Mouse (Mus musculus) hindbrain, embryonic 11.5 days (tissue): ENCODE data around the gene Elp5. TPM values are rescaled to one million over a fixed set of nuclear protein-coding genes. Genes with fewer than 3 reads are reported as not detected.
"Not testable (repeated sequence)": the region's sequence is repeated elsewhere in the genome, so short reads cannot be mapped to it uniquely, and the experiment has no call there.

Source experiments
- ATAC-seq: fragments of 200-750 bp; cut with Nextera tagmentation; 2 replicates; pipeline ENCODE4 v1.8.0; 2017; ENCODE audit warnings: mild to moderate bottlenecking, moderate TSS enrichment, moderate library complexity; ENCODE audit not compliant: low FRiP score
- DNase-seq: peaks from one replicate; pipeline ENCODE4 v3.0.0-alpha.2; 2015; ENCODE audit warnings: low spot score
- H3K27ac ChIP-seq: fragments of 300-500 bp; sonication (generic); 2 replicates; pipeline ENCODE4 v1.5.1; 2014; ENCODE audit warnings: mild to moderate bottlenecking, low read depth, low read length
- H3K27me3 ChIP-seq: fragments of 300-500 bp; sonication (generic); 2 replicates; pipeline ENCODE4 v1.6.1; 2014; ENCODE audit warnings: mild to moderate bottlenecking, low read length, moderate library complexity, mixed read lengths; ENCODE audit not compliant: control insufficient read depth, insufficient read depth
- H3K36me3 ChIP-seq: fragments of 300-500 bp; sonication (generic); 2 replicates; pipeline ENCODE4 v1.6.1; 2014; ENCODE audit warnings: mild to moderate bottlenecking, low read length, moderate library complexity, mixed read lengths; ENCODE audit not compliant: control insufficient read depth, insufficient read depth
- H3K4me1 ChIP-seq: fragments of 300-500 bp; sonication (generic); replicated peaks from 2 replicates; pipeline ENCODE4 v1.6.1; 2014; ENCODE audit warnings: low read length, mixed read lengths; ENCODE audit not compliant: control insufficient read depth, insufficient read depth
- H3K4me2 ChIP-seq: fragments of 300-500 bp; sonication (generic); replicated peaks from 2 replicates; pipeline ENCODE4 v1.6.1; 2014; ENCODE audit warnings: mild to moderate bottlenecking, low read depth, low read length
- H3K4me3 ChIP-seq: fragments of 300-500 bp; sonication (generic); 2 replicates; pipeline ENCODE4 v1.5.1; 2014; ENCODE audit warnings: low read depth, low read length
- H3K9ac ChIP-seq: fragments of 300-500 bp; sonication (generic); 2 replicates; pipeline ENCODE4 v1.6.1; 2014; ENCODE audit warnings: low read depth, low read length
- H3K9me3 ChIP-seq: fragments of 300-500 bp; sonication (generic); 2 replicates; pipeline ENCODE4 v1.6.1; 2016; ENCODE audit warnings: low read length; ENCODE audit not compliant: control insufficient read depth
- WGBS: fragments of 180-500 bp; shearing (Covaris S2); extraction: QIAGEN DNeasy Blood & Tissue Kit; methylation state at CpG from one replicate; pipeline ENCODE4 v1.1.7; 2014; 5-methylcytosine and 5-hydroxymethylcytosine counted together
- polyA plus RNA-seq: library from polyadenylated mRNA; unstranded; fragments of >200 nt; fragmentation: Nextera tagmentation; extraction: Ambion mirVana; gene quantifications from 2 replicates; pipeline ENCODE4 v1.2.1, GENCODE M21; 2014

The Elp5 gene
- polyA plus RNA-seq, 1 experiment from 2014 or later = 154 TPM

DNA sequence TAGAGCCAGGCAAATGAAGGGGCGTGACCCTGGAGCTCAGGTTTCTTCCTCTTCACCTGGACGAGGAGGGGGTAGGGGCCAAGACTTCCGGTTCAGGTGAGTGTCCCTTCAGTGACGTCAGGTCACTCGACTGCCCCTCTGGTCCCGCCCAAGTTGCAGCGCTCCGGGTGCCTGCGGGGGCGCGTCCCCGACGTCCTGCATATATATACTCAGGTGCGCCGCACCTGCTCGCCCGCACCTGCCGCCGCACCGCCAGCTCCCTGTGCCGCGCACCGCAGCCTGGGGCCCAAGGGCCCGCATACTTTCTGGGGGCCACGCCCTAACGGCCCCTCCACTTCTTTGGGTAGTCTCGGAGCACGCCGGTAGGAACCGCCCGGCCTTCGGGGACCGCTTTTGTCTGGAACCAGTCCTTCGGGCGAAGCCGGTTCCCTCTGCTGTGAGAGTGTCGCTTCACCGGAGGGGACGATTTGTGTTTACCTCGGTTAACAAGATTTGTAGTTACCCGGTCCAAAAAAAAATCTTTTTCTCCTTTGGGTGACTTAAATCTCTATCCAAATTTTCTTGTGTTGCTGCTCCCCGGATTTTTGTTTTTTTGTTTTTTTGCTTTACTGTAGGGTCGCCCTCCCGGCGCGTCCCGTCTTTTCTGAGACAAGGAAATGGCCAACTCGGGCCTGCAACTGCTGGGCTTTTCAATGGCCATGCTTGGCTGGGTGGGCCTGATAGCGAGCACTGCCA lies 16.9 kb downstream of the Elp5 start:
- H3K9ac ChIP-seq = no peak overlapping the region; the same call in 1 of the 2 replicates
- H3K27me3 ChIP-seq = peaks cover 57% of the 10 kb centered on the region
- DNase-seq (peak; percentile 44), ATAC-seq (no peak)
- WGBS = 3% methylated on average over 49 of the region's 49 CpGs
- peak overlapping the region; percentile 20 for H3K4me3 ChIP-seq
- no peak overlapping the region for H3K4me2 ChIP-seq
- H3K27ac ChIP-seq = no peak overlapping the region
- 0 out of 2 replicates have a peak, but pooled peaks cover 1% of the 10 kb centered on the region for H3K36me3 ChIP-seq
- no peaks in the 10 kb centered on the region for H3K9me3 ChIP-seq
- H3K4me1 ChIP-seq = peaks cover 2% of the 10 kb centered on the region; the same call in 1 of the 2 replicates

DNA sequence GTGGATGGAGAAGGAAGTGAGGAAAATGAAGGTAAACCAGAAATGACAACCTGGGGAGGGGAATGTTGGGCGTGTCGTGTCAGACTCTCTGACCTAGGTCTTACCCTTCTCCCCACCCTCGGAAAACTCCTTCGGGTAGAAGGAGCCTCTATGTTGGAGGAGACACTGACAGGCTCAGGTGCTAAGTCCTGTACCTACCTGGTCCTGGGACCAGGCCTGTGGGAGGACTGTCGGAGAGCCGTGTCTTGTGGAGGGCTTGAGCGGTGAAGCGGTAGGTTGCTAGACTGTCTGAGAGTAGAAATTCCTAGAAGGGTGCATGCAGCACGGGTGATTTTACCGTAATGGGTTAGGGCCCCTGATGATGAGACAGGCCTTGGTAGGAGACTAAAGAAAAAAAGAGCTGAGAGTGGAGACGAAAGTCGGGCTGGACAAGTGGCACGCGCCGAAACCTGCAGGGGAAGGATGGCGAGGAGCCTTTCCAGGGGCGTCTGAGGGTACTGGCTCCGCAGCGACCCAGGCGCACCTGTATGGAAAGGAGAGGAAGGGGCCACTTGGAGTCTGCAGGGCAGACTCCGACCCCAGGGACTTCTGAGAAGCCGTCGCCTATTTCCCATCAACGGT lies 17.6 kb downstream of the Elp5 start, which contains the start of gene Cldn7:
Cldn7 (plus strand) TSS at position 130 of the 621 bp plus-strand sequence.
- H3K36me3 ChIP-seq = no peaks in the 10 kb centered on the region
- H3K27ac ChIP-seq = no peak within 1 kb of the TSS
- H3K9ac ChIP-seq = no peak within 1 kb of the TSS
- no peaks in the 10 kb centered on the region for H3K9me3 ChIP-seq
- peaks cover 2% of the 10 kb centered on the region; the same call in 1 of the 2 replicates for H3K4me1 ChIP-seq
- no peak within 1 kb of the TSS for H3K4me2 ChIP-seq
- DNase-seq (peak; percentile 33), ATAC-seq (no peak)
- 12% methylated on average over 24 of the region's 24 CpGs for WGBS
- H3K4me3 ChIP-seq = peak within 1 kb of the TSS; percentile 19; the same call in 1 of the 2 replicates
- H3K27me3 ChIP-seq = peaks cover 57% of the 10 kb centered on the region

DNA sequence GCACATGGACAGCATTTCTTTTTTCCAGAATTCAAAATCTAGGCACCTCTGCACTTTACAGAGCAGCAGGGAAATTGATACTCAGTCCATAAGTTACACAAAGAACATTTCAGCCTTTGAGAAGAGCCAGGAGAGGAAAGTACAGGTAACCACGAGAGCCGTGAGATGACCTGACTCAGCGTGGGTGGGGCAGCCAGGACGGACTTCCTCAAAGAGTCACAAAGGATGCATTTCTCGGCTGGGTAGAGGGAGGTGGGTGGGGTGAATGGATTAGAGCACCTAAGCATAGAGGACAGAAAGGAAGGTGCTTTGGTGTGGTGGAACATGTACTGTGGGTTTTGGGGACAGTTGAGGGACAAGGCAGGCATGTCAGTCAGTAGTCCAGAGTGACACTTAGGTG lies 20.5 kb downstream of the Elp5 start:
- H3K4me3 ChIP-seq = no peak overlapping the region
- no peak for ATAC-seq
- WGBS = 55% methylated on average over 5 of the region's 5 CpGs
- no peaks in the 10 kb centered on the region for H3K9me3 ChIP-seq
- H3K4me2 ChIP-seq = no peak overlapping the region
- H3K4me1 ChIP-seq = peaks cover 2% of the 10 kb centered on the region; the same call in 1 of the 2 replicates
- DNase-seq = no peak
- no peaks in the 10 kb centered on the region for H3K36me3 ChIP-seq
- no peak overlapping the region for H3K27ac ChIP-seq
- peaks cover 46% of the 10 kb centered on the region for H3K27me3 ChIP-seq
- no peak overlapping the region for H3K9ac ChIP-seq

DNA sequence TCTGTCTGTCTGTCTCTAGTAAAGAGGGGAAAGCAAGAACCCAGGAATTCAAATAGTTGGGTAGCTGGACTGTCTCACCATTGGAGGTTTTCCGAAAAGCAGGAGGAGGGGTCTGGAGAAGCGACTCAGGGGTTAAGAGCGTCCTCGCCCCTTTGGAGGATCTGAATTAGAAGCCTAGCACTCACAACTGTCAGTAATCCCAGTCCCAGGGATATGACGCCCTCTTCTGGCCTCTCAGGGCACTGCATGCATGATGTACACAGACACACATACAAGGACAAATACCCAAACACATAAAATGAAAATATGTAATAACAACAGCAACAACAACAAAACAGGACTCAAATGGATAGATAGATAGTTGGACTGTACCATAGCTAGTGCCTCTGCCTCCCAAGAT lies 21.7 kb downstream of the Elp5 start:
- H3K27me3 ChIP-seq = peaks cover 34% of the 10 kb centered on the region
- no peak overlapping the region for H3K4me3 ChIP-seq
- no peaks in the 10 kb centered on the region for H3K36me3 ChIP-seq
- no peak overlapping the region for H3K4me2 ChIP-seq
- H3K9me3 ChIP-seq = no peaks in the 10 kb centered on the region
- 29% methylated on average over 5 of the region's 5 CpGs for WGBS
- DNase-seq = peak; percentile 24
- no peak overlapping the region for H3K27ac ChIP-seq
- no peak overlapping the region for H3K9ac ChIP-seq
- no peaks in the 10 kb centered on the region; the same call in 1 of the 2 replicates for H3K4me1 ChIP-seq
- ATAC-seq = no peak

DNA sequence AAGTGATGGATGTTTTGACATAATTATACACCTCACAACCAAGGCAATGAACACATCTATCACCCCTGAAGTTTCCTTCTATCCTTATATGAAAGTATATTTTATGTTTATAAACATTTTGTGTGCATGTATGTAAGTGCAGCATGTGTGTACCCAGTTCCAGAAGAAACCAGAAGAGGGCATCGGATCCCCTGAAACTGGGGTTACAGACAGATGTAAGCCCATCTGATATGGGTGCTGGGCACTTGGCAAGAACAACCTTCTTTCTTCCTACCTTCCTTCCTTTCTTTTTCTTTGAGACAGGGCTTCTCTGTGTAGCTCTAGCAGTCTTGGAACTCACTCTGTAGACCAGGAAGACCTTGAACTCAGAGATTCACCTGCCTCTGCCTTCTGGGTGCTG lies 26.1 kb downstream of the Elp5 start:
- no peak overlapping the region for H3K9ac ChIP-seq
- H3K4me2 ChIP-seq = no peak overlapping the region
- no peak overlapping the region for H3K27ac ChIP-seq
- no peak overlapping the region for H3K4me3 ChIP-seq
- ATAC-seq (no peak), DNase-seq (no peak)
- 76% methylated on average over 1 of the region's 1 CpGs for WGBS
- no peaks in the 10 kb centered on the region for H3K27me3 ChIP-seq
- no peaks in the 10 kb centered on the region for H3K36me3 ChIP-seq
- H3K4me1 ChIP-seq = no peaks in the 10 kb centered on the region
- no peaks in the 10 kb centered on the region for H3K9me3 ChIP-seq

DNA sequence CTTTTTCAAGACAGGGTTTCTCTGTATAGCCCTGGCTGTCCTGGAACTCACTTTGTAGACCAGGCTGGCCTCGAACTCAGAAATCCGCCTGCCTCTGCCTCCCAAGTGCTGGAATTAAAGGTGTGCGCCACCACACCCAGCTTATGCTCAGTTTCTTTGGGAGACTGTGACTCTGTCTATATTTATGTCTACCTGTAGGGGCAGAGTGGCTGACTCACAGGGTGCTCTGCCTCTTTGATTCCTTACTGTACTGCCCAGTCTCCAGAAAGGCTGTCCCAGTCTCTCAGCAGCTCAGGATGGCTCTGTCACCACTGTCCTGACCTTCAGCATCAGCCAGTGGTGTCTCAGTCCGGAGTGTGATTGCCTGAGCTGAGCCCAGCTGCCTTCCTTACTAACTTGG lies 26.7 kb downstream of the Elp5 start:
- DNase-seq, H3K4me1 ChIP-seq, H3K27ac ChIP-seq, H3K4me2 ChIP-seq, H3K9me3 ChIP-seq, H3K36me3 ChIP-seq, H3K4me3 ChIP-seq, H3K27me3 ChIP-seq, ATAC-seq, H3K9ac ChIP-seq: not testable (repeated sequence)
- 80% methylated on average over 4 of the region's 4 CpGs for WGBS

DNA sequence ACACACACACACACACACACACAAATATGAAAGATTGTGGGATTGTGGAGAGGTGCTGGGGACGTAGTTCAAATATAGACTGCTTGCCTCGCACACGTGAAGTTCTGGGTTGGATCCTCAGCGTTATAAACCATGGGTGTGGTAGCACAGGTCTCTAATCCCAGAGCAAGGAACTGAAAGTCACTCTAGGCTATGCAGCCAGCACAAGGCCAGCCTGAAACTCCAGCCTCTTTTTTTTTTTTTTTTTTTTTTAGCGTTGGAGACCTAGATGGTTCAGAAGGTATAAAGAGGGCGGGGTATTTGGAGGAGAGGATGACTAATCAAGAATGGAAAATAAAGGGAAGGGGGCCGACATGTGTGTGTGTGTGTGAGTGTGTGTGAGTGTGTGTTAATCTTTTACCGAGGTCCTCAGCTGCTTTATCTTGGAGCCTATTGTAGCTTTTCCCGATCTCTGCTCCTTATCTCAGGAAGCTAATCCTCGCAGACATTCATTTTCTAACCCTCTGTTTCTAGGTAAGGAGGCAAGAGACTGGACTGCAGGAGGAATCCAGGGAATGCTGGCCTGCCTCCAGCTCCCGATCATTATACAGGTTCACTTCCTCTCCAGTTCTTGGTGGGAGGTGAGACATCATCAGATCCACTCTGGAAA lies 28.9 kb downstream of the Elp5 start:
- no peak for DNase-seq
- H3K4me2 ChIP-seq = no peak overlapping the region

DNA sequence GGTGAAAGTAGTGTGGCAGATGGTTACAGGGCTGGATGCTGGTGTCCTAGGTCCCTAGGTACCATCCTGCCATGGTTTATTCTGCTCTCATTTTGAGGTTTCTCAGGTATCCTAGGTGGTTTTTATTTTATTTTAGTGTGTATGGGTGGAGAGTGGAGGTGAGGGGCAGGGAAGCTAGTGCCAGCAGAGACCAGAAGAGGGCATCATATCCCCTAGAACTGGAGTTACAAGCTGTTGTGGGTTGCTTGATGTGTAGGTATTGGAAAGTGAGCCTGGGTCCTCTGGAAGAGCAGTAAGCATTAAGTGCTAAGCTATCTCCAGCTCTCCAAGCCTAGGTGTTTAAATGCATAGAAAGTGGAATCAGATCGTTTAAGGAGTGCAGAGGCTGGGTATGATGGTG lies 30.0 kb downstream of the Elp5 start:
- DNase-seq (no peak), ATAC-seq (no peak)
- no peak overlapping the region for H3K4me2 ChIP-seq
- H3K4me3 ChIP-seq = no peak overlapping the region
- no peaks in the 10 kb centered on the region for H3K27me3 ChIP-seq
- no peaks in the 10 kb centered on the region for H3K9me3 ChIP-seq
- no peaks in the 10 kb centered on the region for H3K36me3 ChIP-seq
- 55% methylated on average over 1 of the region's 1 CpGs for WGBS
- no peak overlapping the region for H3K27ac ChIP-seq
- peaks cover 6% of the 10 kb centered on the region; the same call in 1 of the 2 replicates for H3K4me1 ChIP-seq
- H3K9ac ChIP-seq = no peak overlapping the region

More for the DNA sequence above, 28.9 kb downstream of the Elp5 start:
- no peak for ATAC-seq
- Histone ChIP-seq H3K36me3 (no peaks in the 10 kb centered on the region), H3K4me3 (no peak overlapping the region), H3K9me3 (no peaks in the 10 kb centered on the region), H3K27ac (no peak overlapping the region), H3K27me3 (no peaks in the 10 kb centered on the region), H3K4me1 (peaks cover 3% of the 10 kb centered on the region; the same call in 1 of the 2 replicates), H3K9ac (no peak overlapping the region)
- 75% methylated on average over 11 of the region's 11 CpGs for WGBS
